Mouse (Mus musculus): ENCODE data around the gene Rictor. TPM values are rescaled to one million over a fixed set of nuclear protein-coding genes. Genes with fewer than 3 reads are reported as not detected.

The Rictor gene
- polyA plus RNA-seq, 1 experiment from 2014 or later: 59.1 TPM

DNA sequence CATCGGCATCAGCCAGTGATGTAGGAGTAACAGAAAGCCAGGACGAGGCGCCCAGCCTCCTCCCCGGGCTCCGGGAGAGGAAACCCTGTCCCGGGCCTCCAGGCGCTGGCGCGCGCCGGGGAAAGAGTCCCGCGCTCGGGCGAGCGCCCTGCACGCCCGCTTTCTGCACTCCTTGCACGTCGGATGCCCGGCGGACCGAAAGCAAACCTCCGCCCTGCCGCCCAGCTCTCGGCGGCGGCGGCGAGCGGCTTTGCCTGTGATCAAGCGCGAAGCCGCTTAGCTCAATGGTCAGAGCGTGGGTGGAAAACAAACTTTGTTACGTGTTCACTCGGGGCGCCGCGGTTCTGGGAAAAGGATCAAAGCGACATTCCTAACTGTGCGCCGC lies 636 bp upstream of the Rictor start:
- H3K4me2 ChIP-seq (ENCODE audit: low read length): peak overlapping the region; percentile 93
- ATAC-seq (ENCODE audit: low FRiP score, low TSS enrichment): peak; percentile 72
- peak overlapping the region; percentile 95 for H3K27ac ChIP-seq (replicated peaks; ENCODE audit: low read depth, low read length)
- peak; percentile 83 for DNase-seq
- no peaks in the 10 kb centered on the region for H3K9me3 ChIP-seq (ENCODE audit: control insufficient read depth, low read length)
- peaks cover 12% of the 10 kb centered on the region for H3K4me1 ChIP-seq (ENCODE audit: control insufficient read depth, insufficient read depth, low read length)
- peak overlapping the region; percentile 90 for H3K4me3 ChIP-seq (replicated peaks; ENCODE audit: low read depth, low read length)
- H3K9ac ChIP-seq (replicated peaks; ENCODE audit: low read length): peak overlapping the region; percentile 95
- under 1% methylated on average over 43 of the region's 43 CpGs for WGBS
- 0 out of 2 replicates have a peak, but pooled peaks cover 6% of the 10 kb centered on the region for H3K27me3 ChIP-seq (ENCODE audit: control insufficient read depth, insufficient read depth, low read length)
- H3K36me3 ChIP-seq (ENCODE audit: control insufficient read depth, insufficient read depth, low read length): no peaks in the 10 kb centered on the region

DNA sequence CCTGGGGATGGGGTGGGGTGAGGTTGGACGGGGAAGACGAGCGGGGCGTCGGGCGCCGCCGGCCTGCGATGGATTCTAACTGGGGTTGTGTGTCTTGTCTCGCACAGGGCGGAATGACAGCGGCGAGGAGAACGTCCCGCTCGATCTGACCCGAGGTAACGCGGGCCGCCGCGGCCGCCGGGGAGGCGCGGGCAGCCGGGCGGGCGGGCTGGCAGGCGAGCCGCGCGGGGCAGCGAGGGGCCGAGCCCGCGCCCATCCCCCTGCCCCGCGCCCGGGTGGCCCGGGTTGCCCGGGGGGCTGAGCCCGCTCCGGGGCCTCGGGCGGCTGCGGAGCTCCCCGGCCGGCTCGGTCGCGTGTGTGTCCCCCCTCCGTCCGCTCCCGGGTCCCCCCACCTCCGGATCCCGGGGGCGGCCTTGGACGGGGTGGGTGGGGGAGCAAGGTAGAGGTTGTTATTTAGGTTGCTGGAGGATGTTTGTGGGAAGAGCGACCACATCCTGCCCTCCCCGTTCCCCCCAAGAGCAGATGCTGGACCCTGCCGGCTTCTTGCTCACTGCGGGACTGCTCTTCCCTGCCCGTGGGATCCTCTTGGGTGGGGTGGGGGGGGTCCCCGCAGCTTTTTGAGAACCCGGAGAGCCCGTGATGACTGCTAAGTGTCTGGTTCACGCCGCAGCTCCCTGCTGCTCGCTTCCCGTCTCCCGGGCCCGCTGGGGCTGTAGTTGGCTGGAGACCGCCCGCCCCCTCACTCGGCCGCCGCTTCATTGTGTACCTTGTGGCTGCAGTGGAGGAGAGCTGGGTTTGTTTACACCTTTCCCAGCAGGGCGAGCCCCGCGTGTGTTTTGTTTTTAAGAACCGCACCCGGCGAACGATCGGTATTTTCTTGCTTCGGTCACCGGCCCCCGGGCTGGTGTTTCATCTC lies 605 bp downstream of the Rictor start:
- Histone ChIP-seq H3K9me3 (ENCODE audit: control insufficient read depth, low read length) (no peaks in the 10 kb centered on the region), H3K36me3 (ENCODE audit: control insufficient read depth, insufficient read depth, low read length) (no peaks in the 10 kb centered on the region), H3K27ac (replicated peaks; ENCODE audit: low read depth, low read length) (peak overlapping the region; percentile 95), H3K27me3 (ENCODE audit: control insufficient read depth, insufficient read depth, low read length) (0 out of 2 replicates have a peak, but pooled peaks cover 6% of the 10 kb centered on the region), H3K9ac (replicated peaks; ENCODE audit: low read length) (peak overlapping the region; percentile 95), H3K4me2 (ENCODE audit: low read length) (peak overlapping the region; percentile 93), H3K4me3 (replicated peaks; ENCODE audit: low read depth, low read length) (peak overlapping the region; percentile 90), H3K4me1 (ENCODE audit: control insufficient read depth, insufficient read depth, low read length) (peaks cover 21% of the 10 kb centered on the region)
- under 1% methylated on average over 50 of the region's 89 CpGs for WGBS
- ATAC-seq (ENCODE audit: low FRiP score, low TSS enrichment) (peak; percentile 78), DNase-seq (peak; percentile 62)

DNA sequence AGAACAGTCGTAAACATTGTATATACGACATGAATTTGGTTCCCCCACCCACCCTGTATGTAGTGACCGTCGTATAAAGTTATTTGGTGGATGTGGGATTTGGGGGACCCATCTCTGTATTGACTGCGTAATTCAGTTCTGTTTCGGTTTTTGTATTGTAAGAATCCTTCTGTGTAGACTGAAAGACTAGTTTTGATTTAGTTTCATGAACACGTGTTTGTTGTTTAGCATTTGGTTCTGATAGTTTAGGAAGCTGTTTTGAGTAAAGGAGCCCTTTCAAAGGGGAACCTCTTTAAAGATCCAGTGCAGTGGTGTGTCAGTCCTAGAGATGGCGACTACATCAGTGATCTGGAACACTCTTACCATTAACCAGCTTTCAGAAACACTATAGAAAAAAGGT lies 1.4 kb downstream of the Rictor start:
- Histone ChIP-seq H3K27me3 (ENCODE audit: control insufficient read depth, insufficient read depth, low read length) (0 out of 2 replicates have a peak, but pooled peaks cover 6% of the 10 kb centered on the region), H3K9ac (replicated peaks; ENCODE audit: low read length) (peak overlapping the region; percentile 95), H3K4me1 (ENCODE audit: control insufficient read depth, insufficient read depth, low read length) (peaks cover 24% of the 10 kb centered on the region), H3K4me2 (ENCODE audit: low read length) (peak overlapping the region; percentile 93), H3K27ac (replicated peaks; ENCODE audit: low read depth, low read length) (no peak overlapping the region), H3K4me3 (replicated peaks; ENCODE audit: low read depth, low read length) (peak overlapping the region; percentile 90), H3K9me3 (ENCODE audit: control insufficient read depth, low read length) (no peaks in the 10 kb centered on the region), H3K36me3 (ENCODE audit: control insufficient read depth, insufficient read depth, low read length) (no peaks in the 10 kb centered on the region)
- 17% methylated on average over 8 of the region's 8 CpGs for WGBS
- DNase-seq (no peak), ATAC-seq (ENCODE audit: low FRiP score, low TSS enrichment) (no peak)

DNA sequence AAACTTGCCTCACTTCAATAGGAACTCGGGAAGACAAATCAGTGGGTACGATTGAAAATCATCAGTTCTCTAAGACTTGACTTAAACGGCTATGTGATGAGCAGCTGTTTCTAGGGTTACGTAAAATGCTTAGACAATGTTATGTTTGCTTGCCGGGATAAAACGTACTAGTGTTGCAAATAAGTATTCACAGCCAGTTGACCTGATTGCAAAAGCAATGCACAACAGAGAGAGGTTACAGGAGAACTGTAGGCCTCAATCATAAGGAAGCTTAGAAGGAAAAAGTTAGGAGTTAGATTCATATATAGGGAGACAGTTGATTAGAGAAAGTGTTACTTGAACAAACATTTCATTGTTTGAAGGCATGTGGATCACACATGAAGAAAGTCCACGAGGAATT lies 2.2 kb downstream of the Rictor start:
- DNase-seq: no peak
- H3K4me2 ChIP-seq (ENCODE audit: low read length): peak overlapping the region; percentile 93
- no peaks in the 10 kb centered on the region for H3K36me3 ChIP-seq (ENCODE audit: control insufficient read depth, insufficient read depth, low read length)
- H3K4me3 ChIP-seq (replicated peaks; ENCODE audit: low read depth, low read length): 0 out of 2 replicates have a peak overlapping the region, but pooled peaks have one; percentile 3
- 0 out of 2 replicates have a peak, but pooled peaks cover 5% of the 10 kb centered on the region for H3K27me3 ChIP-seq (ENCODE audit: control insufficient read depth, insufficient read depth, low read length)
- WGBS: 83% methylated on average over 7 of the region's 7 CpGs
- ATAC-seq (ENCODE audit: low FRiP score, low TSS enrichment): no peak
- no peak overlapping the region for H3K9ac ChIP-seq (replicated peaks; ENCODE audit: low read length)
- no peaks in the 10 kb centered on the region for H3K9me3 ChIP-seq (ENCODE audit: control insufficient read depth, low read length)
- H3K27ac ChIP-seq (replicated peaks; ENCODE audit: low read depth, low read length): no peak overlapping the region
- peaks cover 24% of the 10 kb centered on the region for H3K4me1 ChIP-seq (ENCODE audit: control insufficient read depth, insufficient read depth, low read length)

DNA sequence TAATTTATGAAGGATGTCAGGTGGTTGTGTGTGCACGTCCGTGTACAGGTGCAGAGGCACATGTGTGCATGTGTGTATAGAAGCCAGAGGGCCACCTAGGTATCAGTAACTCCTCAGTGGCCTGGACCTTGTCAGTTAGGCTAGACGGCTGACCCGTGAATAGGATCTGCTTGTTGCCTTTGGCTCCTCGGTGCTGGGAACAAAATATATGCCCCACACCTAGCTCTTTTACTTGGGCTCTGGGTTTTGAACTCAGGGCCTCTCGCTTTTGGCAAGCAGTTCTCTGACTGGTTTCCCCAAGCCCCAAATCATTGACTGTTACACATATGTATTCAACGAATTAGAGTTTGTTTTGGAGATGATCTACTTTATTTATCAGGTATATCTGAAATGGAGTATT lies 3.0 kb downstream of the Rictor start:
- Histone ChIP-seq H3K27me3 (ENCODE audit: control insufficient read depth, insufficient read depth, low read length) (0 out of 2 replicates have a peak, but pooled peaks cover 4% of the 10 kb centered on the region), H3K4me1 (ENCODE audit: control insufficient read depth, insufficient read depth, low read length) (peaks cover 24% of the 10 kb centered on the region), H3K9me3 (ENCODE audit: control insufficient read depth, low read length) (no peaks in the 10 kb centered on the region), H3K4me2 (ENCODE audit: low read length) (no peak overlapping the region), H3K36me3 (ENCODE audit: control insufficient read depth, insufficient read depth, low read length) (no peaks in the 10 kb centered on the region), H3K27ac (replicated peaks; ENCODE audit: low read depth, low read length) (no peak overlapping the region), H3K4me3 (replicated peaks; ENCODE audit: low read depth, low read length) (no peak overlapping the region), H3K9ac (replicated peaks; ENCODE audit: low read length) (no peak overlapping the region)
- no peak for DNase-seq
- 84% methylated on average over 7 of the region's 7 CpGs for WGBS
- ATAC-seq (ENCODE audit: low FRiP score, low TSS enrichment): no peak

DNA sequence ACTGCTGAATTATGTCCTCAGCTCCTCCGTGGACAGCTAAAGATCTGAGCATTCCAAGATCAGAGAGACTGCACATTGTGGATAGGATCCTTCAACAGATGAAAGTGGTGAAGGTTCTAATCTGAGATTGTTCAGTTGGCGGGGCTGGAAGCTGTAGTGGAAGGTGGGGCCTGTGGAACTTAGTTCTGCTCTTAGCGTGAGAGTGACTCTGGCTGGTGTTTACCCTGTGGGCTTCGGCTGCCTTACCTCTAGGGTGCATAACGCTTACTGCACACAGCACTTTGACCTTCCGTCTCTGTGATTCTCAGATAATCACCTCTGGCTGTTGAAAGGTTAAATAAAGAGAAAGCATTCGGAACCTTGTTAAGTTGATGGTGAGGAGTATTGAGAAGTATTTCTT lies 6.6 kb downstream of the Rictor start:
- 78% methylated on average over 7 of the region's 7 CpGs for WGBS
- H3K4me1 ChIP-seq (ENCODE audit: control insufficient read depth, insufficient read depth, low read length): peaks cover 19% of the 10 kb centered on the region; the same call in 1 of the 2 replicates

GRCm38 (mm10) chr15:6715237-6715636 lies 7.1 kb downstream of the Rictor start:
- Histone ChIP-seq H3K9ac (replicated peaks; ENCODE audit: low read length) (no peak overlapping the region), H3K9me3 (ENCODE audit: control insufficient read depth, low read length) (no peaks in the 10 kb centered on the region; the same call in 1 of the 2 replicates), H3K27me3 (ENCODE audit: control insufficient read depth, insufficient read depth, low read length) (no peaks in the 10 kb centered on the region), H3K4me2 (ENCODE audit: low read length) (no peak overlapping the region), H3K4me3 (replicated peaks; ENCODE audit: low read depth, low read length) (no peak overlapping the region), H3K27ac (replicated peaks; ENCODE audit: low read depth, low read length) (no peak overlapping the region), H3K4me1 (ENCODE audit: control insufficient read depth, insufficient read depth, low read length) (peaks cover 15% of the 10 kb centered on the region; the same call in 1 of the 2 replicates), H3K36me3 (ENCODE audit: control insufficient read depth, insufficient read depth, low read length) (no peaks in the 10 kb centered on the region)
- ATAC-seq (ENCODE audit: low FRiP score, low TSS enrichment) (no peak), DNase-seq (no peak)
- WGBS: 80% methylated on average over 6 of the region's 6 CpGs

More for the DNA sequence above, 6.6 kb downstream of the Rictor start:
- no peak overlapping the region for H3K9ac ChIP-seq (replicated peaks; ENCODE audit: low read length)
- H3K27me3 ChIP-seq (ENCODE audit: control insufficient read depth, insufficient read depth, low read length): no peaks in the 10 kb centered on the region
- H3K27ac ChIP-seq (replicated peaks; ENCODE audit: low read depth, low read length): no peak overlapping the region
- H3K36me3 ChIP-seq (ENCODE audit: control insufficient read depth, insufficient read depth, low read length): no peaks in the 10 kb centered on the region
- no peak overlapping the region for H3K4me3 ChIP-seq (replicated peaks; ENCODE audit: low read depth, low read length)
- ATAC-seq (ENCODE audit: low FRiP score, low TSS enrichment): no peak
- no peaks in the 10 kb centered on the region; the same call in 1 of the 2 replicates for H3K9me3 ChIP-seq (ENCODE audit: control insufficient read depth, low read length)
- no peak for DNase-seq
- no peak overlapping the region for H3K4me2 ChIP-seq (ENCODE audit: low read length)

GRCm38 (mm10) chr15:6721385-6721784 lies 13.2 kb downstream of the Rictor start:
- ATAC-seq (ENCODE audit: low FRiP score, low TSS enrichment): no peak
- Histone ChIP-seq H3K4me3 (replicated peaks; ENCODE audit: low read depth, low read length) (no peak overlapping the region), H3K36me3 (ENCODE audit: control insufficient read depth, insufficient read depth, low read length) (no peaks in the 10 kb centered on the region), H3K9me3 (ENCODE audit: control insufficient read depth, low read length) (no peaks in the 10 kb centered on the region; the same call in 1 of the 2 replicates), H3K27ac (replicated peaks; ENCODE audit: low read depth, low read length) (no peak overlapping the region), H3K27me3 (ENCODE audit: control insufficient read depth, insufficient read depth, low read length) (no peaks in the 10 kb centered on the region), H3K9ac (replicated peaks; ENCODE audit: low read length) (no peak overlapping the region), H3K4me1 (ENCODE audit: control insufficient read depth, insufficient read depth, low read length) (no peaks in the 10 kb centered on the region), H3K4me2 (ENCODE audit: low read length) (no peak overlapping the region)
- no peak for DNase-seq
- 92% methylated on average over 2 of the region's 2 CpGs for WGBS

Data from midbrain, embryonic 14.5 days (tissue).